In the genomic region with DNA sequence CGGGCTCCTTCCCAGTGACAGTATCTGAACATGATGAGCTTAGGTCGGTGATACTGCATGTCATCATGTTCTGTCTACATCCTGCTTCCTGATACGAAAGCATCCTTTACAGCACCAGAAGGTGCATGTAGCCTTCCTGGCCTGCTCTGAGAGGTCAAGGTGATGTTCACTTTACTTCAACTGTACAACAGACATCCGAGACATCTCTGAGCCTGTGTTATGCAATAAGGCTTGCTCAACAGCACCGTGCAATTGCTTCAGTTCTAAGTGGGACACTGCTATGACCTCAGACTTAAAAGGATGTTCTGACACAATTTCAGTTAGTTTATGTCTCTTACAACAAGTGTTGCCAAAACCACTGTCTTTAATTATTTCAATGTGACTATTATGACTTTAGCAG, we compare ENCODE assay signal across 14 mouse cellular contexts.
A peak's percentile ranks its signal among the peaks of the same experiment; 100 is the strongest.
DNase-seq lines count a peak whose midpoint lies in the region; ATAC-seq lines count a peak whose summit lies in the region.
"Had no signal": no experiment of that assay in that cellular context is flagged by ENCODE, and none has a peak within 500 bp of the region (broad histone marks: within the 10 kb centered on the region; RNA-seq: fewer than 3 reads in every experiment).

No protein-coding gene starts in this region.

- no peaks in the 10 kb centered on the region for H3K27me3 ChIP-seq in liver, embryonic 11.5 days (replicated peaks; ENCODE audit: control insufficient read depth, insufficient read depth, low read length)
- no peaks in the 10 kb centered on the region for H3K27me3 ChIP-seq in forebrain, embryonic 12.5 days
- H3K27me3 ChIP-seq: heart, embryonic 15.5 days; neural tube, embryonic 15.5 days; Patski had no signal

- peaks cover 5% of the 10 kb centered on the region; the same call in 1 of the 2 replicates for H3K9me3 ChIP-seq in liver, embryonic 11.5 days (ENCODE audit: control insufficient read depth, low read length)
- H3K9me3 ChIP-seq in forebrain, embryonic 12.5 days: 0 out of 2 replicates have a peak, but pooled peaks cover 4% of the 10 kb centered on the region
- H3K9me3 ChIP-seq: heart, embryonic 15.5 days; neural tube, embryonic 15.5 days had no signal

- peak; percentile 94 for DNase-seq in heart, adult 11 months
- DNase-seq in heart, postnatal 4 days: no peak
- peak; percentile 86 for DNase-seq in adrenal gland, adult 8-10 months
- DNase-seq in liver, embryonic 11.5 days (ENCODE audit: low spot score): no peak
- DNase-seq in ovary, adult 18-20 months (ENCODE audit: low spot score): no peak
- DNase-seq: thymus, postnatal 25 days had no signal

- no peak overlapping the region; the same call in 1 of the 2 replicates for H3K4me2 ChIP-seq in liver, embryonic 11.5 days
- no peak overlapping the region for H3K4me2 ChIP-seq in forebrain, embryonic 12.5 days
- H3K4me2 ChIP-seq: heart, embryonic 15.5 days; midbrain, embryonic 11.5 days; neural tube, embryonic 15.5 days had no signal

- H3K4me3 ChIP-seq in liver, embryonic 11.5 days (ENCODE audit: low read depth, low read length): no peak overlapping the region
- H3K4me3 ChIP-seq in forebrain, embryonic 12.5 days (replicated peaks): no peak overlapping the region
- H3K4me3 ChIP-seq: heart, embryonic 15.5 days; neural tube, embryonic 15.5 days had no signal

- no peak overlapping the region for H3K9ac ChIP-seq in liver, embryonic 11.5 days (ENCODE audit: low read depth, low read length)
- no peak overlapping the region for H3K9ac ChIP-seq in forebrain, embryonic 12.5 days
- H3K9ac ChIP-seq: heart, embryonic 15.5 days; neural tube, embryonic 15.5 days had no signal

- peaks cover 31% of the 10 kb centered on the region for H3K4me1 ChIP-seq in liver, embryonic 11.5 days (replicated peaks; ENCODE audit: control insufficient read depth, insufficient read depth, low read length)
- no peaks in the 10 kb centered on the region for H3K4me1 ChIP-seq in forebrain, embryonic 12.5 days
- H3K4me1 ChIP-seq: neural tube, embryonic 15.5 days had no signal

- WGBS in liver, embryonic 11.5 days: 69% methylated on average over 5 of the region's 5 CpGs
- WGBS in forebrain, embryonic 12.5 days: 90% methylated on average over 5 of the region's 5 CpGs

- peaks cover 17% of the 10 kb centered on the region for H3K36me3 ChIP-seq in liver, embryonic 11.5 days (ENCODE audit: control insufficient read depth, insufficient read depth, low read length)
- H3K36me3 ChIP-seq in forebrain, embryonic 12.5 days (replicated peaks): peaks cover 21% of the 10 kb centered on the region

- ATAC-seq in liver, embryonic 11.5 days (replicated peaks; ENCODE audit: low FRiP score): no peak
- peak; percentile 65 for ATAC-seq in megakaryocyte progenitor cell, adult 5-6 weeks (replicated peaks; ENCODE audit: poor library complexity)
- no peak for ATAC-seq in forebrain, embryonic 12.5 days (ENCODE audit: low FRiP score)
- ATAC-seq in inflammation-experienced regulatory T-cells, adult 6 months: no peak
- ATAC-seq: intestine, postnatal 0 days; Patski had no signal

- H3K27ac ChIP-seq in liver, embryonic 11.5 days (ENCODE audit: low read depth, low read length): peak overlapping the region; percentile 74
- no peak overlapping the region for H3K27ac ChIP-seq in forebrain, embryonic 12.5 days
- H3K27ac ChIP-seq: heart, embryonic 15.5 days; neural tube, embryonic 15.5 days had no signal

Comparison
In these comparisons a context has a peak if more than half of its experiments do, and no peak if none do; other contexts are left out.
1. DNase-seq: peak in heart, adult 11 months (single experiment) and adrenal gland, adult 8-10 months (single experiment); none in heart, postnatal 4 days (single experiment), liver, embryonic 11.5 days (single experiment) and ovary, adult 18-20 months (single experiment).